Mouse (Mus musculus) midbrain, postnatal 0 days (tissue): ENCODE results near the gene Iqschfp. TPM values are rescaled to one million over a fixed set of nuclear protein-coding genes. Genes with fewer than 3 reads are reported as not detected.

Experiments
- ATAC-seq: fragments of 200-750 bp; cut with Nextera tagmentation; 2 replicates; pipeline ENCODE4 v1.8.0; 2017; ENCODE audit warnings: moderate number of reproducible peaks, mild to moderate bottlenecking, moderate TSS enrichment, moderate library complexity; ENCODE audit not compliant: low FRiP score
- DNase-seq: peaks from one replicate; pipeline ENCODE4 v3.0.0-alpha.2; 2015; ENCODE audit warnings: low spot score
- H3K27ac ChIP-seq: fragments of 300-500 bp; sonication (generic); 2 replicates; pipeline ENCODE4 v1.5.1; 2014; ENCODE audit warnings: low read depth, mild to moderate bottlenecking, low read length, mixed read lengths
- H3K27me3 ChIP-seq: fragments of 300-500 bp; sonication (generic); 2 replicates; pipeline ENCODE4 v1.6.1; 2014; ENCODE audit warnings: low read length, control low read depth, mixed read lengths; ENCODE audit not compliant: insufficient read depth
- H3K36me3 ChIP-seq: fragments of 300-500 bp; sonication (generic); 2 replicates; pipeline ENCODE4 v1.6.1; 2014; ENCODE audit warnings: low read length, control low read depth, mixed read lengths; ENCODE audit not compliant: insufficient read depth
- H3K4me1 ChIP-seq: fragments of 300-500 bp; sonication (generic); 2 replicates; pipeline ENCODE4 v1.6.1; 2014; ENCODE audit warnings: mild to moderate bottlenecking, control low read depth, antibody characterized with exemption, low read length, mixed read lengths; ENCODE audit not compliant: insufficient read depth
- H3K4me2 ChIP-seq: fragments of 300-500 bp; sonication (generic); 2 replicates; pipeline ENCODE4 v1.6.1; 2014; ENCODE audit warnings: low read depth, mild to moderate bottlenecking, low read length, mixed read lengths; ENCODE audit not compliant: poor library complexity, severe bottlenecking
- H3K4me3 ChIP-seq: fragments of 300-500 bp; sonication (generic); 2 replicates; pipeline ENCODE4 v1.5.1; 2014; ENCODE audit warnings: low read depth, mild to moderate bottlenecking, low read length, moderate library complexity
- H3K9ac ChIP-seq: fragments of 300-500 bp; sonication (generic); replicated peaks from 2 replicates; pipeline ENCODE4 v1.6.1; 2014; ENCODE audit warnings: mild to moderate bottlenecking, low read length, moderate library complexity, mixed read lengths; ENCODE audit not compliant: poor library complexity, severe bottlenecking
- H3K9me3 ChIP-seq: fragments of 300-500 bp; sonication (generic); 2 replicates; pipeline ENCODE4 v1.6.1; 2016; ENCODE audit warnings: low read length, control low read depth
- CTCF ChIP-seq: IDR thresholded peaks from 2 replicates; pipeline ENCODE4 v1.5.1; 2016; ENCODE audit warnings: antibody characterized with exemption, mild to moderate bottlenecking
- WGBS: fragments of 180-500 bp; shearing (Covaris S2); extraction: QIAGEN DNeasy Blood & Tissue Kit; methylation state at CpG from one replicate; pipeline ENCODE4 v1.1.7; 2014; 5-methylcytosine and 5-hydroxymethylcytosine counted together
- polyA plus RNA-seq: library from polyadenylated mRNA; unstranded; fragments of >200 nt; fragmentation: Nextera tagmentation; extraction: Ambion mirVana; gene quantifications from 2 replicates; pipeline ENCODE4 v1.2.1, GENCODE M21; 2015
- total RNA-seq: library from RNA; depleted of rRNA; stranded (reverse); fragments of >200 nt; gene quantifications from 2 replicates; pipeline ENCODE4 v1.2.3, GENCODE M21; 2014

The Iqschfp gene
- total and polyA plus RNA-seq, 2 experiments from 2014 or later, result 4.5 to 5.7 TPM

- no peak overlapping the region for H3K27ac ChIP-seq
- no peaks in the 10 kb centered on the region for H3K4me1 ChIP-seq
- H3K9ac ChIP-seq, result no peak overlapping the region
- no peaks in the 10 kb centered on the region for H3K36me3 ChIP-seq
- TF ChIP-seq CTCF, result no peak
- ATAC-seq (no peak), DNase-seq (no peak)
- WGBS, result 87% methylated on average over 2 of the region's 2 CpGs
- H3K4me3 ChIP-seq, result no peak overlapping the region
- no peaks in the 10 kb centered on the region for H3K9me3 ChIP-seq
- H3K27me3 ChIP-seq, result no peaks in the 10 kb centered on the region
- no peak overlapping the region for H3K4me2 ChIP-seq
Observed at GRCm38 (mm10) chr3:68448480-68448879, 556.4 kb downstream of the Iqschfp start.

- TF ChIP-seq CTCF, result no peak
- ATAC-seq (no peak), DNase-seq (no peak)
- Histone ChIP-seq H3K9me3 (no peaks in the 10 kb centered on the region), H3K9ac (no peak overlapping the region), H3K27me3 (no peaks in the 10 kb centered on the region), H3K4me2 (no peak overlapping the region), H3K27ac (no peak overlapping the region), H3K4me3 (no peak overlapping the region), H3K4me1 (no peaks in the 10 kb centered on the region), H3K36me3 (no peaks in the 10 kb centered on the region)
- WGBS, result 100% methylated on average over 1 of the region's 1 CpGs
Observed at GRCm38 (mm10) chr3:68451634-68452033, 559.6 kb downstream of the Iqschfp start.

DNA sequence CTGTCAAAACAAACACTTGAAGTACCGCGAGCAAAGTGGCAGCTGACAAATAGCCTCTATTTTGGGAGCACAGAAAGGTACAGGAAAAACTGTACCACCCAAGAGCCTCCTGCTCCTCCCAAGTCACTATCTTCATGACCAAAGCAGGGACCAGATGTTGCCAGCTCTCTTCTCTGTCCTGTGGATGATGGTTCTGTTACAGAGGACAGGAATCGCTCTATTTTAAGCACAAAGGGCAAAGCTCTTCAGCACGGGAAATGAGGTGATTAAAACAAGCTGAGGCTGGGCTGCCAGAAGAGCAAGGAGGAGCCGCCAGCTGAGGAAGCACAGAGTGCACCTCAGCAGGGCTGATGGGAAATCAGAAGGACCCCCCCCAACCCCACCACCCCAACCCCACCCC lies 561.2 kb downstream of the Iqschfp start:
- TF ChIP-seq CTCF, result no peak
- no peak overlapping the region for H3K4me3 ChIP-seq
- H3K9ac ChIP-seq, result no peak overlapping the region
- WGBS, result 47% methylated on average over 5 of the region's 5 CpGs
- no peaks in the 10 kb centered on the region for H3K36me3 ChIP-seq
- no peak overlapping the region for H3K4me2 ChIP-seq
- no peaks in the 10 kb centered on the region for H3K9me3 ChIP-seq
- DNase-seq (no peak), ATAC-seq (no peak)
- no peaks in the 10 kb centered on the region for H3K4me1 ChIP-seq
- H3K27me3 ChIP-seq, result no peaks in the 10 kb centered on the region
- no peak overlapping the region for H3K27ac ChIP-seq

DNA sequence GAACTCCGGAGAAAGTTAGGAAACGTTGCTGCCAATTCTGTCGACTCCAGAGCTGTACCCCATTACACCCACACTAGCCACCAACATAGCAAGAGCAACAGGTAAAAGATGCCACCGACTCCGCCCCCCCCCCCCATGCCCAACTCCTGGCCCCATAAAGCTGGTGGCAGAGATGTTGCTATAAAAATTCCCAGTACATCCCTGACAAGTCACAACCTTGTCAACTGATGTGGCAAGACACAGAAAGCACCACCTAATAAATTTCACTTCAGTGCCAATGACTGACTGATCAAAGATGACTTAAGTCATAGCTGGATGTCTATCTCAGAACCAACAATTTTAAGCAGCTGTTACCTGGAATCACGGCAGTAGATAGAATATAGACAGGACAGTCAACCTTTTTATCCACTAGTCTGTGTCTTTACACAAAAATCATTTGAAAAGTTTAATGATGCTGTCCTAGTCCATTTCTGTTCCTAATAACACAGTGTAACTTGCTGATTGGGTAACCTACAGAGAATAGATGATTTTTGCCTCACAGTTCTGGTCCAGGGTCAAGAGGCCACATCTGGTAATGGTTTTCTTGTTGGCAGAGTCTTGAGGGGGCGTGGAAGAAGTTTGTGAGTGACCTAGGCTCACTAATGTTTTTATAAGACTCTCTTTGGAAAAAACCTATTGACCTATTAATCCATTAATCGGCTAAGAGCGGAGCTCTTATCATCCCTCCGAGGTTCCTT lies 561.9 kb downstream of the Iqschfp start:
- Histone ChIP-seq H3K27ac (no peak overlapping the region), H3K9me3 (no peaks in the 10 kb centered on the region), H3K27me3 (no peaks in the 10 kb centered on the region), H3K4me3 (no peak overlapping the region), H3K36me3 (no peaks in the 10 kb centered on the region), H3K4me2 (no peak overlapping the region), H3K4me1 (no peaks in the 10 kb centered on the region), H3K9ac (no peak overlapping the region)
- ATAC-seq (no peak), DNase-seq (no peak)
- no peak for TF ChIP-seq CTCF
- 64% methylated on average over 10 of the region's 10 CpGs for WGBS

GRCm38 (mm10) chr3:68466643-68467042 lies 574.6 kb downstream of the Iqschfp start:
- no peak for DNase-seq

DNA sequence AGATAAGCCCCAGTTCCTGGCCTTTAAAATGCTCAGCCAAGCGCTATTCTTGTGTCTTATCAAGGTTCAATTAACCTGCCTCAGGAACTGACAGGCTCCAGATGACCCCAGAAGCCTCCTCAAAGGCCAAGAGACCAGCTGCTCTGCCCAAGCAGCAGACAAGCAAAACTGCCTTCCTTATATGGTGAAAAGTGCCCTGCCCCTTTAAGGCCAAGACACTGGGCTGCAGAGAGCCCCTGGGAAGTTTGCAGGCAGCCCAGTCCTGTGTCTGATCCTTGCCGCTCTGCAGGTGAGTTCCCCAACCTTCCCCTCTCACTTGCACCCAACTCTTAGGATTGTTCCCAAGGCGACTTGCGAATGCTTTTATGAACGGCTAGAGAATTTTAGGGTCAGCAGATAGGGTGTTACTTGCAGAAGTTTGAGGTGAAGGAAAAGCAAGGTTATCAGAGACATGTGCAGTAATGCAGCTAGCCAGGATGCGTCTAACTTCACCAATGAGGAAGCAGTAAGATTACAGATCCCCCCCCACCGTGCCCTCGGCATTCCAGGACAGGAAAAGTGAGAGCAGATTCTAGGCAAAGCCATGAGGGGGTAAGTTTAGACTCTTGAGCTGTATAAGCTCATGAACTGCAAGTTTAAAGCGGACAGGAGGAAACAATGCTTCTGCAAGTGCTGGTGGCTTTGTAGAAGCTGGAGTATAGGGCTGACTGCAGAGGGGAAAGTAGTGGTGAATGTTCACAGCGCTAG lies 576.1 kb downstream of the Iqschfp start:
- WGBS, result 9% methylated on average over 10 of the region's 10 CpGs
- no peak for TF ChIP-seq CTCF
- Histone ChIP-seq H3K36me3 (no peaks in the 10 kb centered on the region), H3K9me3 (no peaks in the 10 kb centered on the region), H3K4me3 (no peak overlapping the region), H3K27ac (no peak overlapping the region), H3K4me1 (peaks cover 8% of the 10 kb centered on the region; the same call in 1 of the 2 replicates), H3K9ac (no peak overlapping the region), H3K27me3 (no peaks in the 10 kb centered on the region), H3K4me2 (peak overlapping the region; percentile 25)
- DNase-seq (peak; percentile 7), ATAC-seq (no peak)

More at GRCm38 (mm10) chr3:68466643-68467042, 574.6 kb downstream of the Iqschfp start:
- 33% methylated on average over 5 of the region's 5 CpGs for WGBS
- H3K9me3 ChIP-seq, result no peaks in the 10 kb centered on the region
- ATAC-seq, result no peak
- no peak overlapping the region for H3K4me2 ChIP-seq
- H3K4me3 ChIP-seq, result no peak overlapping the region
- H3K27ac ChIP-seq, result no peak overlapping the region
- peaks cover 8% of the 10 kb centered on the region; the same call in 1 of the 2 replicates for H3K4me1 ChIP-seq
- TF ChIP-seq CTCF, result no peak
- H3K36me3 ChIP-seq, result no peaks in the 10 kb centered on the region
- H3K27me3 ChIP-seq, result no peaks in the 10 kb centered on the region
- no peak overlapping the region for H3K9ac ChIP-seq
